Mouse (Mus musculus) liver, embryonic 14 days (tissue): ENCODE measurements around the gene Fam221a. TPM values are rescaled to one million over a fixed set of nuclear protein-coding genes. Genes with fewer than 3 reads are reported as not detected.

Experiments
- polyA plus RNA-seq: library from polyadenylated mRNA; depleted of rRNA; stranded (reverse); fragments of >200 nt; gene quantifications from 2 replicates; pipeline ENCODE4 v1.2.3, GENCODE M21; 2012; rRNA removed

The Fam221a gene
- 2.3 TPM in 2 replicates for polyA plus RNA-seq

DNA sequence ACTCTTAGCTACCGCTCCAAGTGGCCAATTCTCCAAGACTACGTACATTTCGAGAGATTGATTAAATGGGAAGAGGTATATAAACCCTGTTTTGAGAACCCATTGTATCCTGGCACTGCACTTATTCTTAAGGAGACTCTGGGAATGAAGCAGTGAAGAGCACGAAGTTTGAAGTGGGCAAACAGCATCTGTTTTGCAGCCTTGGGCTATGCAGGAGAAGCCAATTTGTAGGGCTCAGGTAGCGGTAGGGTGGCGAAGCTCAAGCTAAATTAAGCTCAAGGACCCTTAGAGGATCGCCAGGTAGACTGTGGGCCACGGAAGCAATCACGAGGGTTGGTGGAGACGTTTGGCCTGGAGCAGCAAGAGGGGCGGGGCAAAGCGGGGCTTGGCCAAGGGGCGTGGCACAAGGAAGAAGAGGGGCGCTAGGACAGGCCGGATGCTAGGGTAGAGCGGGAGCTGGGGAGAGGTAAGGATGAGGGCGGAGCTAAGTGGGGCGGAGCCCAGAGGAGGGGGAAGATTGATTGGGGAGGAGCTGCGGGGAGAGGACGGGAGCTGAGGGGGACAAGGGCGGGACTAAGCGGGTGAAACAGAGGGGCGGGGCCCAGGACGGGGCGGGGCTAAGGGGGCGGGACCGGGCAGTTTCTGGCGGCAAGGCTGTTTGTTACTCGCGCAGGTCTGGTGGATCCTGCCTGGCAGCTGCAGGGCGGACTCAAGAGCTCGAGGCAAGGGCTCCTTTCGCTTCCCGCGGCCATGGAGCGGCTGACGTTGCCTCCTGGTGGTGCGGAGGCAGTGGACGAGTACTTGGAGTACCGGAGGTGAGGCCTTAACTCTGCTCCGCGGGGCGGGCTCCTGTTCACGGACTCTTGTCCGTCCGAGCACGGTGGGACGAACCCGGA, at the start of gene Fam221a:
Gene Fam221a (plus strand): TSS at position 581 of the 896 bp plus-strand sequence.

DNA sequence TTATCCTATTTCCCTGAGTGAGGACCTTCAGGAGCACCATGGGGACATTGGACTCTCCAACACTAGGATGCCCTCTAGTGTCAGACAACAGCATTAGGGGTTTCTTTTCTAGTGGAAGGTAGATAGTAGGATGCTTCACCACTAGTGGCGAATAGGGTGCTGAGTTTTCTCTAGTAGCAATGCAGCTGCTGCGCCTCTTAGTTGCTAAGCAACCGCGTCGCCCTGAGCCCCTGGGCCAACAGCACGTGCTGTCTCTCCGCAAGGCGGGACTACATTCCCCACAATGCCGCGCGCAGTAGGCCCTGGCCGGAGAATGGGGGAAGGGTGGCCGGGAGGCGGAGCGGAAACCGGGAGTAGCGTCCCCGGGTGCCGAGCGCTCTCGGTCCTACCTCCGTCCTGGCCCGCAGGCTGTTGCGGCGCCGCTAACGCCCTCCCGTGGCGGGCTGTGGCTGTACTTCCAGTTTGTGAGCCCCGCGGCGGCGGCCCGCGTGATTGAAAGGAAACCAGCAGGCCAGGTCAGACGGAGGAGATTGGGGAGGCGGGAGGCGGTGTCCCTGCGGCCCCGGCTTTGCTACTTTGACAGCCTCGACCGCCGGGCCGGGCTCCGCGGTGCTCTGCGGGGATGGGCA, 48.5 kb upstream of the Fam221a start, which contains the start of gene Ccdc126:
Gene Ccdc126 (plus strand): TSS at position 309 of the 629 bp plus-strand sequence.

DNA sequence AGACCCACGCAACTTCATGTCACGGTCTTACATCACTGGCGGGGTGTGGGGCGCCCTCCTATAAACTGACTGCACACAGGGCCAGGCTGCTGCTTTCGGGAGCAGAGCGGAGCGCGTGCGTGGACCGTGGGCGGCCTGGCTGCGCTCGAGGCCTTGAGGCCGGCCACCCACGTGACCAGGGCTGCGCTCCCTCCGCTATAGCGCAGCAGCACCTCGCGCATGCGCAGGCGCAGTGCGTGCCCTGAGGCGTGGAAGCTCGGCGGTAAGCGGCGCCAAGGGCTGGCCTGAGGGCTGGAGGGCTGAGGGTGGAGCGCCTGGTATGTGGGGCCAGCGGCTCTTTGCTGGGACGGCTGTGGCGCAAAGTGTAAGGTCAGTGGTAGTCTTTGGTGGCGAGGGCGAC, 27.8 kb downstream of the Fam221a start, which contains the start of gene Stk31:
Gene Stk31 (plus strand): TSS at position 289 of the 400 bp plus-strand sequence.

Other genes with a start within 250 kb of the Fam221a start
- 8.6 and 9.1 TPM in 2 replicates for gene Igf2bp3, start 152.8 kb upstream of the Fam221a start, polyA plus RNA-seq
- gene Tra2a, start 103.7 kb upstream of the Fam221a start, polyA plus RNA-seq = 62.6 and 72.6 TPM in 2 replicates
- gene Ccdc126, start 48.5 kb upstream of the Fam221a start, polyA plus RNA-seq = 1.4 TPM in 2 replicates
- 0.02 TPM in 1 of 2 replicates, not detected in the other for gene Stk31, start 27.9 kb downstream of the Fam221a start, polyA plus RNA-seq